Mouse (Mus musculus): Measurements from ENCODE around the gene Tnfaip1. TPM values are rescaled to one million over a fixed set of nuclear protein-coding genes. Genes with fewer than 3 reads are reported as not detected.
"Not testable (repeated sequence)": the region's sequence is repeated elsewhere in the genome, so short reads cannot be mapped to it uniquely, and the experiment has no call there.

Gene Tnfaip1
- total RNA-seq, 2 experiments from 2014 or later = 33.7 to 36.5 TPM

- intact Hi-C loops (cut with DNase I; ENCODE audit: low total_unique reads) = no loop called here
- no peak for DNase-seq
Measured at GRCm38 (mm10) chr11:78545181-78545580, 9.0 kb upstream of the Tnfaip1 start.

GRCm38 (mm10) chr11:78544449-78545111, 8.4 kb upstream of the Tnfaip1 start:
- DNase-seq = no peak
- intact Hi-C loops (cut with DNase I; ENCODE audit: low total_unique reads) = no loop called here

GRCm38 (mm10) chr11:78540358-78540757, 4.2 kb upstream of the Tnfaip1 start:
- intact Hi-C loops (cut with DNase I; ENCODE audit: low total_unique reads) = no loop called here
- no peak for DNase-seq

- intact Hi-C loops (cut with DNase I; ENCODE audit: low total_unique reads) = no loop called here
- no peak for DNase-seq
Measured at GRCm38 (mm10) chr11:78536690-78537084, 555 bp upstream of the Tnfaip1 start.

GRCm38 (mm10) chr11:78535376-78536079, 604 bp downstream of the Tnfaip1 start:
- no peak for DNase-seq
- intact Hi-C loops (cut with DNase I; ENCODE audit: low total_unique reads) = no loop called here

GRCm38 (mm10) chr11:78534516-78534915, 1.6 kb downstream of the Tnfaip1 start:
- DNase-seq = no peak
- intact Hi-C loops (cut with DNase I; ENCODE audit: low total_unique reads) = no loop called here

GRCm38 (mm10) chr11:78531515-78531914, 4.6 kb downstream of the Tnfaip1 start:
- DNase-seq; intact Hi-C loops (cut with DNase I; ENCODE audit: low total_unique reads): not testable (repeated sequence)

- DNase-seq = peak; percentile 51
- intact Hi-C loops (cut with DNase I; ENCODE audit: low total_unique reads) = no loop called here
Measured at GRCm38 (mm10) chr11:78531046-78531445, 5.1 kb downstream of the Tnfaip1 start.

- no peak for DNase-seq
- intact Hi-C loops (cut with DNase I; ENCODE audit: low total_unique reads) = no loop called here
Measured at GRCm38 (mm10) chr11:78530001-78530400, 6.1 kb downstream of the Tnfaip1 start.

- DNase-seq = no peak
- intact Hi-C loops (cut with DNase I; ENCODE audit: low total_unique reads) = no loop called here
Measured at GRCm38 (mm10) chr11:78528714-78529113, 7.4 kb downstream of the Tnfaip1 start.

GRCm38 (mm10) chr11:78524838-78525237, 11.3 kb downstream of the Tnfaip1 start:
- no peak for DNase-seq
- intact Hi-C loops (cut with DNase I; ENCODE audit: low total_unique reads) = no loop called here

GRCm38 (mm10) chr11:78523241-78523955, 12.7 kb downstream of the Tnfaip1 start:
- intact Hi-C loops (cut with DNase I; ENCODE audit: low total_unique reads) = no loop called here
- no peak for DNase-seq

- intact Hi-C loops (cut with DNase I; ENCODE audit: low total_unique reads) = no loop called here
Measured at GRCm38 (mm10) chr11:78522481-78522997, 13.6 kb downstream of the Tnfaip1 start.

GRCm38 (mm10) chr11:78521880-78522279, 14.3 kb downstream of the Tnfaip1 start:
- intact Hi-C loops (cut with DNase I; ENCODE audit: low total_unique reads) = no loop called here
- DNase-seq = no peak

More at GRCm38 (mm10) chr11:78522481-78522997, 13.6 kb downstream of the Tnfaip1 start:
- DNase-seq = no peak

- intact Hi-C loops (cut with DNase I; ENCODE audit: low total_unique reads) = no loop called here
Measured at GRCm38 (mm10) chr11:78518931-78519330, 17.2 kb downstream of the Tnfaip1 start.

GRCm38 (mm10) chr11:78515549-78516325, 20.4 kb downstream of the Tnfaip1 start:
- intact Hi-C loops (cut with DNase I; ENCODE audit: low total_unique reads) = no loop called here
- DNase-seq = no peak

More at GRCm38 (mm10) chr11:78518931-78519330, 17.2 kb downstream of the Tnfaip1 start:
- DNase-seq = no peak

- intact Hi-C loops (cut with DNase I; ENCODE audit: low total_unique reads) = no loop called here
- DNase-seq = no peak
Measured at GRCm38 (mm10) chr11:78513106-78513790, 22.9 kb downstream of the Tnfaip1 start.

GRCm38 (mm10) chr11:78512025-78512957, 23.8 kb downstream of the Tnfaip1 start, which contains the start of the genes Tmem199 and Poldip2:
Tmem199 (minus strand) TSS chr11:78512172.
Poldip2 (plus strand) TSS chr11:78512193.
- DNase-seq = peak; percentile 92
- intact Hi-C loops (cut with DNase I; ENCODE audit: low total_unique reads) = no loop called here

Measured in gastrocnemius, postnatal 14 days (tissue).